Mouse (Mus musculus) hematopoietic stem cell, adult 5-6 weeks (primary cell): Measurements from ENCODE around the gene Cysltr2. TPM values are rescaled to one million over a fixed set of nuclear protein-coding genes. Genes with fewer than 3 reads are reported as not detected.

Source experiments
- ATAC-seq, 2 experiments: fragments of 125-278 bp in 1 of 2; replicated peaks in 1 of 2; 2 replicates each; pipeline ENCODE4 v1.8.0; 2016 to 2017; ENCODE audit warnings: inconsistent platforms in 2 of 2, mild to moderate bottlenecking in 2 of 2, moderate number of reproducible peaks in 2 of 2, low read depth in 1 of 2, moderate TSS enrichment in 1 of 2; ENCODE audit not compliant: low FRiP score in 2 of 2, poor library complexity in 2 of 2, severe bottlenecking in 2 of 2, insufficient read depth in 1 of 2, low TSS enrichment in 1 of 2
- total RNA-seq: library from RNA; stranded (forward); fragments of 172-1452, 232-1000 nt; gene quantifications from 2 replicates; pipeline ENCODE4 v1.2.3, GENCODE M21; 2017

Cysltr2 gene
- total RNA-seq = 18.5 and 21.2 TPM in 2 replicates

DNA sequence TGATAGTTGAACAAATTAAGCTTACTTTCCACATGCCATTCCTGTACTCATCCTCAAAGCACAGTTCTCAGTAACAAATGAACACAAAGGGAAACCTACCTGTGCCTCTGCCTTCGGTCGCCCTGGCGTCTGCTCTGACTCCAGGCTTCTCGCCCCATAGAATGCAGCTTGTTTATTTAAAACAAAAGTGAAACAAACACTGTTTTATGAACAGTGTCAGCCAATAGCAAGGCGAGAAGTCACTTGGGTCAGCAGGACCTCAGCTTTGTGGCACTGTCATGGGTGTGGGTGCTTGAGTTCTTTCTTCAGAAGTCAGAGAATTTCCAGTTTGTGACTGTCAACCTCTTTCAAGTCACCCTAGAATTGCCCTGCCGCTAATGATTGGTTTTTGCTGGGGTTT, at the start of gene Cysltr2:
Gene Cysltr2, minus strand, starts transcription at position 178 of the 400 bp plus-strand sequence.
- ATAC-seq = peak; percentile 80 to 96

GRCm38 (mm10) chr14:73094802-73095550, 46.1 kb upstream of the Cysltr2 start:
- no peak for ATAC-seq

DNA sequence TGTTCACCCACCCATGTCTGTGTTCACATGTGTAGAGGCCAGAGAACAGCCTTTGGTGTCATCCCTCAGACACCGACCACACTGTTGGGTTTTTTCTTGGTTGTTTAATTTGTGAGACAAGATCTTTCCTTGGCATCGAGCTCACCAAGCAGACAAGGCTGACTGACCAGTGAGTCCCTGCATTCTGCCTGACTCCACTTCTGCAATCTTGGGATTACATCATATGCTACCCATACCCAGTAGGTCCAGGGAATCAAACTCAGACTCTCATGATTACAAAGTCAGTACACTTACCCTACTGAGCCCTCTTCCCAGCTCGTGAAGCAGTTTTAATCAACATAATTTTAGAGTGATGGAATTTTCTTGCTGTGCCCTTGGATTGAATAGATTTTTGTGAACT, 44.0 kb upstream of the Cysltr2 start:
- no peak for ATAC-seq

DNA sequence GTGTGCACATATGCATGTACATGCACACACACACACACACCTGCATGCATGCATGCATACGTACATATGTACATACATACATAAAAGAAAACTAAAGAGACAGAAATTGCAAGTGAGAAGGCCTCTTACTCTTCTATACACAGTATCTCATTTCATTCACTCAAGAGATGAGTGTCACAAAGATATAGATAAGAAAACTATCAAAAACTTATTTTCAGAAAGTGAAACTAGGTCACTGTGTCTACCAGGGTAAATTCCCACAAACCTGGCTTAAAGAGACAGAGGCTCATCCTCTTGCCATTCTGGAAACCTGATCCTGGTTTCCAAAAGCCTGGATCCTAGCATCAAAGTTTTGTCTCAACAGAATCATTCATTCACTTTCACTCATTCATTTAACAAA, 39.3 kb upstream of the Cysltr2 start:
- no peak for ATAC-seq

- ATAC-seq = peak; percentile 59 to 66
Measured at GRCm38 (mm10) chr14:73087746-73088145, 38.8 kb upstream of the Cysltr2 start.

- peak; percentile 38 to 65; a peak in 2 of 4 replicates for ATAC-seq
Measured at GRCm38 (mm10) chr14:73087247-73087646, 38.3 kb upstream of the Cysltr2 start.

- ATAC-seq = no peak
Measured at GRCm38 (mm10) chr14:73086425-73086824, 37.5 kb upstream of the Cysltr2 start.

DNA sequence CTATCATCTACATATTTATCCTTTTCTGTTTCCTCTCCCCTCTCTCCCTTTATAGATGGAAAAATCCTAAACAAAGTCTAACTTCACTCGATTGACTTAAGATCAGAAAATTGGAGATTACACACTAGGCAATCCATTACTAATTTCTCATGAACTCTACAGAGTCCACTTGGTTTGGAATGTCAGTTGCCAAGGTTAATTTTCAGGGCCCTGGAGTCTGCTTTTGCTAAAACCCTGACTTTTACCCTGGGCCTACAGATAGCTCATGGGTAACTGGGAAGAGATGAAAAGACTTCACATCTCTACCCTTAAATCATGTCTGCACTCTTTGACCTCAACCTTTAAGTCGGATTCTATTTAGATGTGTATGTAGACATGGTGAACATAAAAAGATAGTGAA, 34.6 kb upstream of the Cysltr2 start:
- ATAC-seq = no peak

DNA sequence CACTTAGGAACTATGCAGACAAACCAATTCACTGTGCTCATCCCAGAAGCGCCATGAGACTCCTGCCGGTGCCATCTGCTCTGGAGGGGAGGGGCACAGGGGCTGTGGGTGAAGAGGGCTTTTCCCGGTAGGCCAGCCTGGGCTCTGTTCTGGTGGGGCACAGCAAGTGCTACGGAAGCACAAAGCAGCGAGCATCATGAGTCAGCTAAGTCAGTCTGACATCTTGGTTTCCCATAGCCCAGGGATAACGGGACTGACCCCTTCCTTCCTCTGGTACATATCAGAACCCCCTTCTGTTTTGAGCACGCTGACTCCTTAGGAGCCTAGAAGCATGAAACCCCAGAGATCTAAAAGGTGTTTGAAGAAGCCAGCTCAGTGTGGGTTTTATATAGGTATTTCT, 15.5 kb upstream of the Cysltr2 start:
- peak; percentile 67 to 93 for ATAC-seq

DNA sequence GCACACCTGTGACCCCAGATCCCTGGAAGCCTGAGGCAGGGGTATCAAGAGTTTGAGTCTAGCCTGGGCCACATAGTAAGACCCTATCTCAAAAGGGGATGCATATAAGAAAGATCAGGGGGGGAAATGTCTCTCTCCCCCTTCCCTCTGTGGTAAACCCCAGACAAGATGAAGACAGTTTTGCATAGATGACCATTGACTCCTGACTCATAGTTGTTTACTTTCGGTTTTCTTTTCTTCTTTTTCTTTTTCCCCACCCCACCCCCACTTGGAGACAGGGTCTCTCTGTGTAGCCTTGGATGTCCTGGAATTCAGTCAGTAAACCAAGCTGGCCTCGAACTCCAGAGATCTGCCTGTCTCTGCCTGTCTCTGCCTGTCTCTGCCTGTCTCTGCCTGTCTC, 9.8 kb upstream of the Cysltr2 start:
- ATAC-seq = no peak

DNA sequence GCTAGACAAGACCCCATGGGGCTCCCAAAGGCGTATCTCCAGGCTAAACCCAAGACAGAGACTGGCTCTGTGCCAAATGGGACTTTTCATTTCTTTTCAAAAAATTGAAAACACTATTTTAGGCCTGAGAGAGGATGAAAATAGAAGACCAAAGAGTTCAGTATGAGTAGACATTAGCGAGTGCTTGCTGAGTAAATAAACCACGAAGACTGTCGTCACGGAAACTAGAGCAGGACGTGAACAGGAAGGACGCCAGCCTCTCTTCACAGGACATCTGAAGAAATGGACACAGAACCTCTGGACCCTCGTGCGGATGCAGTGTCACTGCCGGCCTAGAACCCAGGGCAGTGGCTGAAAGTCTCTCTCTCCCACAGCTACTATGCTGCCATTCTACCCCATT, 8.8 kb upstream of the Cysltr2 start:
- peak in 1 of 2 experiments; percentile 25; a peak in 1 of 4 replicates for ATAC-seq

- peak; percentile 14 to 56; a peak in 3 of 4 replicates for ATAC-seq
Measured at GRCm38 (mm10) chr14:73056813-73057212, 7.9 kb upstream of the Cysltr2 start.

DNA sequence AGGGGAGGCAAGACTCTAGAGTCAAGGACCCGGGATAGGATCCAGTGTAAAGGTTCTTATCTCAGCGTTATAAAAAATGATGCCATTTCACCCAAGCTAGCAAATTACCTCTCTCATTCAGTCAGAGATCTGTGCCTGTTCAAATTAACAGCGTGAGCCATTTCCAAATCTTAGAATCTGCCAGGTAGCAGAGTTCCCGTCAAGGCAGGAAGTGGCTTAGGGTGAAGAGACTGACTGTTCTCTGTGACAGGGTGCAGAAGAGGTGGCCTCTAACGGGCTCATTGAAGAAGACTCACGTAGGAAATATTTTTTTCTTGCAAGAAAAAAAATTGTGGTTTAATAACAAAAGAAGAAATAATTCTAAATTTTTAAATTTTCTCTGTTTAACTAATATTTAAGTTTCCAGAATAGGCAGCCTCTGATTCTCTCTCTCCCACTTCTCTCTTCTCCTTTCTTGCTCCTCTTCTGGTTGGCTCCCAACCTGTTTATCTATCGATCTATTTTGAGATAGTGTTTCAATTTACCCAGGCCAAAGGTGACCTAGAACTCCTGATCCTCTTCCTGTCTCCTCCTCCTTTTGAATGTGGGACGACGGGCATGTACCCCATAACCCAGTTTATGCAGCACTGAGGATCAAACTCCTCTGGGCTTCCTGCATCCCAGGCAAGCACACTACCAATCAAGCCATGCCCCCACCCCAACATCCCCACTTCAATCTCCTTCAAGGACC, 3.5 kb downstream of the Cysltr2 start:
- ATAC-seq = no peak

GRCm38 (mm10) chr14:73041689-73042088, 7.2 kb downstream of the Cysltr2 start:
- ATAC-seq = peak; percentile 39 to 59; a peak in 1 of 4 replicates

GRCm38 (mm10) chr14:73033290-73033689, 15.6 kb downstream of the Cysltr2 start:
- no peak for ATAC-seq

DNA sequence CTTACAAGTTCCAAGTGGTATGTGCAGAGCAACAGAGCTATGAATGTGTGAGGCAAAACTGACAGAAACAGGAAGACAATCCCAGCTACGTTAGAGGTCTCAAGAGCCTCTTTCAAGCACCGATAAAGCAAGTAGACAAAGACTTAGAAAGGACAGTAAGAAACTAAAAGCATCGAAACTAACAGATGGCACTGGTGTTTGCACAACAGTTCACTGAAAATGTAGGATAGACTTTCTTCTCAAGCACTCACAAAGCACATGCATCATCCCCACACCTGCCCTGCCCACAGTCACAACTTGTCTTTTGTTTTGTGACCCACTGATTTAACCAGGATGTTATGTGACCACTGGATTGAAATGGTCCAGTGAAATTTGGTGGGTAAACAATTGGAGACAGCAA, 17.7 kb downstream of the Cysltr2 start:
- no peak for ATAC-seq

- ATAC-seq = no peak
Measured at GRCm38 (mm10) chr14:73017272-73017671, 31.6 kb downstream of the Cysltr2 start.

DNA sequence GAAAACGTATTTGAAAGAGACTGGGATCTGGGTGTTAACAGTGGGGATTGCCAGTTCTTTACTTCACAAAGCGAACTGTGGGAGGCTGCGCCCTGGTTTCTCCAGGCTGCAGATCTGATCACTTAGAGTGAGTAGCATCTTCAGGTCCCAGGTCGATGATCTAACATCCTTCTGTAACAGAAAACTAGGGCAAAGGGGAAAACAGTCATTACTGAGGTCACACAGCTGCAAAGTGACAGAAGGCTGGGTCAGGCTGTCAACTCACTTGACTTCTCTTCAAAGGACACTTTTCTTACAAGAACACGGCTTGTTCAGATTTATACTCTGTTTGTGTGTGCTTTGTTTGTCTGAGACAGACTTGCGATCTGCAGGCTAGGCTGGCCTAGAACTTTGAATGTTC, 33.5 kb downstream of the Cysltr2 start:
- ATAC-seq = no peak
